In the genomic region with DNA sequence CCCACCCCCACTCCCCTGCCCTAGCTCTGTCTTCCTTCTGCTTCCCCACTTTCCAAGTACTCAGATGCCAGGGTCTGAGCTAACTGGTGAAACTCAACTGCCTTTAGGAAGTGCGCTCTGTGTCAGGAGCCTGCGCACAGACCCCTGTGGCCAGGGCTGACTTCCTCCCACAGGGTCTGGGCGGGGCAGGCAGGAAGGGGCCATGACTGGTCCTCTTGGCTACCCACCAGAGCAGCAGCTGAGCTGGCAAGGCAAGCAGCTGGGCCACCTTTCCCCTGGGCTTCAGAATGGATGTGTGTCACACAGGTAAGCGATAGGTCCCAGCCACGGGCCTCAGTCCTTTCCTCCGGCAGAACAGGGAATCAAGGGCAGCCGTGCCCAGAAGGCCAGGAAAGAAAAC, we compare ENCODE assay signal across 8 mouse cellular contexts. TPM values are rescaled to one million over a fixed set of nuclear protein-coding genes. Genes with fewer than 3 reads are reported as not detected.
DNase-seq lines count a peak whose midpoint lies in the region; ATAC-seq lines count a peak whose summit lies in the region.
"Had no signal": no experiment of that assay in that cellular context is flagged by ENCODE, and none has a peak within 500 bp of the region (broad histone marks: within the 10 kb centered on the region; RNA-seq: fewer than 3 reads in every experiment).

A gene (plus strand): TSS at position 134 of the 400 bp plus-strand sequence.

- no peaks in the 10 kb centered on the region for H3K36me3 ChIP-seq in heart, embryonic 16.5 days (ENCODE audit: control insufficient read depth, insufficient read depth)
- H3K36me3 ChIP-seq in midbrain, embryonic 15.5 days (replicated peaks) = no peaks in the 10 kb centered on the region
- H3K36me3 ChIP-seq: neural tube, embryonic 12.5 days had no signal

- no peak for ATAC-seq in heart, embryonic 16.5 days (replicated peaks; ENCODE audit: extremely low read depth, insufficient read depth, low FRiP score)
- peak; percentile 73 for ATAC-seq in megakaryocyte, adult 5-6 weeks (ENCODE audit: poor library complexity, severe bottlenecking)
- ATAC-seq in midbrain, embryonic 15.5 days (replicated peaks) = no peak

- no peak within 1 kb of the TSS for H3K9ac ChIP-seq in heart, embryonic 16.5 days (ENCODE audit: low read length)
- no peak within 1 kb of the TSS for H3K9ac ChIP-seq in midbrain, embryonic 15.5 days
- H3K9ac ChIP-seq: neural tube, embryonic 12.5 days had no signal

- no peaks in the 10 kb centered on the region for H3K9me3 ChIP-seq in heart, embryonic 16.5 days (replicated peaks; ENCODE audit: control insufficient read depth, low read length)
- no peaks in the 10 kb centered on the region for H3K9me3 ChIP-seq in midbrain, embryonic 15.5 days
- H3K9me3 ChIP-seq: neural tube, embryonic 12.5 days had no signal

- H3K27me3 ChIP-seq in heart, embryonic 16.5 days (ENCODE audit: control insufficient read depth, insufficient read depth, low read length) = no peaks in the 10 kb centered on the region
- no peaks in the 10 kb centered on the region for H3K27me3 ChIP-seq in midbrain, embryonic 15.5 days (replicated peaks)
- H3K27me3 ChIP-seq: neural tube, embryonic 12.5 days had no signal

- H3K4me1 ChIP-seq in heart, embryonic 16.5 days (ENCODE audit: control insufficient read depth, insufficient read depth, low read length) = no peaks in the 10 kb centered on the region
- H3K4me1 ChIP-seq in midbrain, embryonic 15.5 days = no peaks in the 10 kb centered on the region
- H3K4me1 ChIP-seq: neural tube, embryonic 12.5 days had no signal

- 65% methylated on average over 7 of the region's 7 CpGs for WGBS in heart, embryonic 16.5 days
- WGBS in midbrain, embryonic 15.5 days = 83% methylated on average over 7 of the region's 7 CpGs

- peak; percentile 79 for DNase-seq in CD4-positive, CD25-positive, alpha-beta regulatory T cell, adult 2 months (ENCODE audit: low read depth, low spot score)
- DNase-seq in T-cell, adult 2 months (ENCODE audit: low spot score) = peak; percentile 80
- DNase-seq in layer of hippocampus, postnatal 36 days = no peak
- peak; percentile 78 for DNase-seq in thymus, postnatal 25 days

- H3K4me2 ChIP-seq in heart, embryonic 16.5 days (ENCODE audit: low read depth, low read length) = peak within 1 kb of the TSS; percentile 25
- no peak within 1 kb of the TSS for H3K4me2 ChIP-seq in midbrain, embryonic 15.5 days
- H3K4me2 ChIP-seq: neural tube, embryonic 12.5 days had no signal

- H3K27ac ChIP-seq in heart, embryonic 16.5 days (ENCODE audit: low read length) = peak within 1 kb of the TSS; percentile 51
- H3K27ac ChIP-seq in midbrain, embryonic 15.5 days = no peak within 1 kb of the TSS
- H3K27ac ChIP-seq: neural tube, embryonic 12.5 days had no signal

- H3K4me3 ChIP-seq in heart, embryonic 16.5 days (ENCODE audit: low read length) = peak within 1 kb of the TSS; percentile 11; the same call in 1 of the 2 replicates
- no peak within 1 kb of the TSS for H3K4me3 ChIP-seq in midbrain, embryonic 15.5 days
- H3K4me3 ChIP-seq: neural tube, embryonic 12.5 days had no signal

RNA-seq across cellular contexts. Expression of the gene that starts here (rescaled TPM):
- polyA plus RNA-seq in heart, embryonic 16.5 days (2015; fragmentation: Nextera tagmentation; extraction: Ambion mirVana) = 7.0 and 9.6 TPM in 2 replicates
- 10 to 100 TPM; 22.2 to 23.7 TPM for total RNA-seq in layer of hippocampus, postnatal 36 days (2021)
- total RNA-seq in megakaryocyte, adult 5-6 weeks (2015) = 137 and 141 TPM in 2 replicates
- 263 and 285 TPM in 2 replicates for total RNA-seq in megakaryocyte, adult 5-6 weeks (2017)
- 5.6 and 6.4 TPM in 2 replicates for polyA plus RNA-seq in midbrain, embryonic 15.5 days (2015; fragmentation: Nextera tagmentation; extraction: Ambion mirVana)

Comparison
In these comparisons a context has a peak if more than half of its experiments do, and no peak if none do; other contexts are left out.
1. RNA of the gene that starts here (total RNA-seq): 137 to 285 TPM in megakaryocyte, adult 5-6 weeks; 22.2 to 23.7 TPM in layer of hippocampus, postnatal 36 days; every median in the first group is over 4 times any median in the second.
2. DNase-seq: peak in CD4-positive, CD25-positive, alpha-beta regulatory T cell, adult 2 months (single experiment), T-cell, adult 2 months (single experiment) and thymus, postnatal 25 days (single experiment); none in layer of hippocampus, postnatal 36 days (0 of 2).